Mouse (Mus musculus) C3H10T1/2 (cell line): ENCODE data around the gene Slc25a43. TPM values are rescaled to one million over a fixed set of nuclear protein-coding genes. Genes with fewer than 3 reads are reported as not detected.

Experiments
- polyA plus RNA-seq, 2 experiments: library from polyadenylated mRNA; unstranded; fragments of >200 nt; fragmentation: generic; extraction: Trizol; gene quantifications; one replicate each; pipeline ENCODE4 v1.2.1; 2012; ENCODE audit warnings: missing spikeins in 2 of 2

Gene Slc25a43
- not detected for polyA plus RNA-seq

DNA sequence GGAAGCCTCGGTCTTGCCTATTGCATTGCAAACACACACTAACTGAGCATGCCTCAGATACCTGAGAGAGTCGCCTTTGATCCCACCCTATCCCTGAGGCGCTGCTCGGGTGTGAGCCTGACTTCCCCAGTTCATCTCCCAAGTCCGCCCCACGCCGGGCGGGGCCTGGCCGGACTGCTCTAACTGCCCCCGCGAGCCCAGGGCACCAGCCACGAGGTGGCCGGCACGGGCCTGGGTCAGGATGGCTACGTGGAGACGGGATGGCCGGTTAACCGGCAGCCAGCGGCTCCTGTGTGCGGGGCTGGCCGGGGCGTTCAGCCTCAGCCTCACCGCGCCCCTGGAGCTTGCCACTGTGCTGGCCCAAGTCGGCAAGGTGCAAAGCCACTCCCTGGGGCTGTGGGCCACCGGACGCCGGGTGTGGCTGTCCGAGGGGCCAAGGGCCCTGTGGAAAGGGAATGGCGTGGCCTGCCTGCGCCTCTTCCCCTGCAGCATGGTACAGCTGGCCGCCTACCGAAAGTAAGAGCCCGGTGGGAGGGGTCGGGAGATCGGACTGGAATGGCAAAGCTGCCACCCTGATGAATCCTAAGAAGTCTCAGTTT, at the start of gene Slc25a43:
Gene Slc25a43 (plus strand): TSS at position 157 of the 599 bp plus-strand sequence.

GRCm38 (mm10) chrX:36795424-36796162, 52.1 kb downstream of the Slc25a43 start, which contains the start of gene Slc25a5:
Slc25a5 (plus strand) TSS chrX:36795651.

Other genes starting within 250 kb of the Slc25a43 start
- gene Pgrmc1, start 145.5 kb upstream of the Slc25a43 start, polyA plus RNA-seq = 100 to 1,000 TPM in 1 of 2 experiments, 10 to 100 TPM in 1; 16.2 to 141 TPM
- 1 to 10 TPM in 1 of 2 experiments, under 1 TPM in 1; 0.25 to 1.0 TPM for gene Akap17b, start 98.3 kb upstream of the Slc25a43 start, polyA plus RNA-seq
- gene Slc25a5, start 52.0 kb downstream of the Slc25a43 start, polyA plus RNA-seq = 100 to 1,000 TPM; 258 to 481 TPM
- 10 to 100 TPM; 37.7 to 43.9 TPM for gene Ube2a, start 130.2 kb downstream of the Slc25a43 start, polyA plus RNA-seq
- 1 to 10 TPM in 1 of 2 experiments, under 1 TPM in 1; 0.95 to 5.9 TPM for gene C330007P06Rik, start 130.5 kb downstream of the Slc25a43 start, polyA plus RNA-seq
- gene Nkrf, start 159.2 kb downstream of the Slc25a43 start, polyA plus RNA-seq = 1 to 10 TPM in 1 of 2 experiments, under 1 TPM in 1; 0.44 to 1.3 TPM
- gene Sept6, start 248.1 kb downstream of the Slc25a43 start, polyA plus RNA-seq = 10 to 100 TPM in 1 of 2 experiments, 1 to 10 TPM in 1; 3.2 to 23.6 TPM